Mouse (Mus musculus) small intestine, adult 10 weeks (tissue): ENCODE results near the gene Dgkb. TPM values are rescaled to one million over a fixed set of nuclear protein-coding genes. Genes with fewer than 3 reads are reported as not detected.

Experiments used
- polyA plus RNA-seq: library from polyadenylated mRNA; stranded (reverse); fragments of 350-450 nt; fragmentation: Illumina TruSeq; extraction: RNeasy Lipid Tissue Mini Kit (QIAGEN cat#74804); gene quantifications from one replicate; pipeline ENCODE4 v1.2.3, GENCODE M21; 2014; ENCODE audit warnings: low replicate concordance

Gene Dgkb
- polyA plus RNA-seq, result 5.8 TPM

GRCm38 (mm10) chr12:37817426-37817825 is at the start of gene Dgkb:
TSS of gene Dgkb (plus strand) at chr12:37817726.

